Mouse (Mus musculus) induced T-regulatory cell, adult 2 months (primary cell): ENCODE data around the gene Col9a3.

Experiments used
- DNase-seq: peaks from one replicate; pipeline ENCODE4 v3.0.0-alpha.2; 2012; ENCODE audit warnings: low read depth

Gene Col9a3

GRCm38 (mm10) chr2:180597490-180597889 lies at the start of gene Col9a3:
Gene Col9a3 (plus strand): TSS chr2:180597790.
- no peak for DNase-seq

- DNase-seq, result no peak
Measured at GRCm38 (mm10) chr2:180552340-180552739, 45.2 kb upstream of the Col9a3 start.

- no peak for DNase-seq
Measured at GRCm38 (mm10) chr2:180555219-180555618, 42.4 kb upstream of the Col9a3 start.

DNA sequence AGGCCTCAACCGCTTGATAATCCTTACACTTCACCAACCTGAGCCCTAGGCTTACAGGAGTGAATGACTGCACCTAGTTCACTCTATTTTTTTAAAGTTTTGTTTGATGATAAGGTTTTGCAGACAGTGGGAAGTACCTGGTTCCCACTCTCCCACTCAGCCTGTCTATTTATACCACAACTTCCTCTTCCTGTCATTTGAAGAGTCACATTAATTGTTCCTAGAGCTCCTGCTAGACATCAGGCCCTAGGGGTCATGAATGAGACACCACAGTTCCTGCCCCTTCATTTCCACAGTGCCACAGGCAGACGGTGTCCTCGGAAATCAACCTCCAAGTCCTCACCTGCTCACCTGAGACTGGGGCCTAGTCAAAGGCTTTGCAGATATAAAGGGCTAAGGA lies 41.1 kb upstream of the Col9a3 start:
- DNase-seq, result no peak

GRCm38 (mm10) chr2:180560245-180560644 lies 37.3 kb upstream of the Col9a3 start:
- DNase-seq, result peak; percentile 55

DNA sequence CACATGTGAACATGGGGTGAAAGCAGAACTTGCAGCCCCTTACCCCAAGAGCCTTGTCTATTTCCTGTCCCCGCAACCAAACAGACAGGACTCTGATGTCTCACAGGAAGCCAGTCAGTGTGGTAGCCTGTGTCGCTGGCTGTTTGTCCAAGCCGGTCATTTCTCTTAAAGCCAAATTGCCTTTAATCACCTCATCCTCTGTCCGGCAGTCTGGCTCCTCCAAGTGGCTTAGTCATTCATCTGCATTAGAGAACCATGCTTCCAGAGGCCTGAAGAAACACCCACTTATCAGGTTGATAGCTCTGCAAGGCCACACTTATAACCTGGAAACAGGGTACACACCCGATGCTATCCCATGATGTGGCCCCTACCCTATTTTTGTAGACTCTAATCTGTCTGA lies 35.4 kb upstream of the Col9a3 start:
- DNase-seq, result no peak

GRCm38 (mm10) chr2:180563296-180563695 lies 34.3 kb upstream of the Col9a3 start:
- DNase-seq, result no peak

DNA sequence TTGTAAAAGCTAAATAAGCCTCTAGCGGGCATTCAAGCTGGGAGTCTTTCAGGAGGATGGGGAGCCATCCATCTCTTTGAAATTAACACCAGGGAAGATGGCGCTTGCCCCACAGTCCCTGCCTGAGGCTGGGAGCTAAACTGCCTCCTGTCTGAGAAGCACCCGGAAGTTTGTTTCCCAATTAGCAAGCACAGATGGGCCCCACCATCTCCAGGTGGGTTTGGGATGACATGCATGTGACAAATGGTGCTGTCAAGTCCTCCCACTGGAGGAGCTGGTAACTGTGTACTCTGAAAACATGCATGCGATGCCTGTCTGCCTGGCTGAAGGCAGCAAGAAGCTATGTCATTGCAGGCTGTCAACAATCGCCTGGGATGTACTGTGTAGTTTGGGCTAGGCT lies 33.7 kb upstream of the Col9a3 start:
- no peak for DNase-seq

GRCm38 (mm10) chr2:180566240-180566913 lies 31.2 kb upstream of the Col9a3 start:
- DNase-seq, result peak; percentile 85

- DNase-seq, result no peak
Measured at GRCm38 (mm10) chr2:180569028-180569643, 28.5 kb upstream of the Col9a3 start.

DNA sequence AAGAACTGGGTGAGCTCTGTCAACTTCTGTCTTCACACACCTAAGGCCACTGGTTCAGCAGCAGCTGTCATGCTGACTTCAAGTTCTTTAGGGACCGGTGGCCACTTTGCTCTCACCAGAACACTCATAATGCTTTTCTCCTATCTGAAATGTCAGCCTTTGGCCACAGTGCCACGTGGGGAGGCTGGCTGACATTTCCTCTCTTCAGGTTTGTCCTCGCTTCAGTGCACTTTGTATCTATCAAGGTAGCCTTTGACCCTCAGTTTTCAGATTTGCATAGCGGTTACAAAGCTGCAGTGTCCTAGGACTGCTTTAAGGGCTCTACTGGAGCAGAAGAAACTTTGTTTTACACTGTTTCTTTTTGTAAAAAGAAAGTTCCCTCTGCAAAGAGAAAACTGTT lies 21.1 kb upstream of the Col9a3 start:
- no peak for DNase-seq

- peak; percentile 84 for DNase-seq
Measured at GRCm38 (mm10) chr2:180578686-180579085, 18.9 kb upstream of the Col9a3 start.

- no peak for DNase-seq
Measured at GRCm38 (mm10) chr2:180581002-180581401, 16.6 kb upstream of the Col9a3 start, which contains the start of gene Mrgbp. Gene Mrgbp (plus strand): TSS chr2:180581304.

DNA sequence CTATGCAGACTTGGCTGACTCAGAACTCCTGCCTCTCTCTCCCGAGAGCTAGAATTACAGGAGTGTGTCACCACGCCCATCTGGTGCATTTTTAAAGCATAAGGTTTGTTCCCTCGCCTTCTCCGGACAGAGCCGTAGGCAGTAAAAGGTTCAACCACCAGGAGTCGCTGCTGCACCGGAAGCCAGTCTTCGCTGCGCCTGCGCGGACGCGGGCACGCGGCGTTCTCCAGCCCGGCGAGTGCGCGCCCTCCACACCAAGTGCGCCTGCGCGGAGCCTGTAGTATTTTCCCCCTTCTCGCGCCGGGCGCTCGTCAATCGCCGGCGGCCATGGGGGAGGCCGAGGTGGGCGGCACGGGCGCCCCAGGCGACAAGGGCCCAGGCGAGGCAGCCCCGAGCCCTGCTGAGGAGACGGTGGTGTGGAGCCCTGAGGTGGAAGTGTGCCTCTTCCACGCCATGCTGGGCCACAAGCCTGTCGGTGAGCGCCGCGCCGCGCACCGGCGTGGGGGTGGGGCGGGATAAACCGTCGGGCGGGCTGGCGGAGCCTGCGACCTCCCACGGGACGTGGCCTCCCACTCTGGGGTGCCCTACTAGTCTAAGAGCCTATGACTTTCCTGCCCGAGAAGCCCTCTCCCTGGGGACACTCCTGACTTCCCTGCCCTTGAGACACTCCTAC lies 15.0 kb upstream of the Col9a3 start:
- peak; percentile 98 for DNase-seq

DNA sequence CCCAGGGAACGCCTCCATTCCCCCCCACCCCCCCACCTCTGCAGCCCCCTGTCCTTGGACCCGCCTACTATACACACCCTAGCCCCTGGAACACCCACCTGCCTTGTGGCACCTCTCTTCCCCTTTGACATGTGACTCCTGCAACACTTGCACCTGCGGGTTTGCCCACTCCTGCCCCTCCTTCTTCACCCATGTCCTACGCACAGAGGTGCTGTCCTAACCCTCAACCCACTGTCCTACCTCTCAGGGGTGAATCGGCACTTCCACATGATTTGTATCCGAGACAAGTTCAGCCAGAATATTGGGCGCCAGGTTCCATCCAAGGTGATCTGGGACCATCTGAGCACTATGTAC lies 14.5 kb upstream of the Col9a3 start:
- DNase-seq, result peak; percentile 51

- no peak for DNase-seq
Measured at GRCm38 (mm10) chr2:180588736-180589122, 8.9 kb upstream of the Col9a3 start.

DNA sequence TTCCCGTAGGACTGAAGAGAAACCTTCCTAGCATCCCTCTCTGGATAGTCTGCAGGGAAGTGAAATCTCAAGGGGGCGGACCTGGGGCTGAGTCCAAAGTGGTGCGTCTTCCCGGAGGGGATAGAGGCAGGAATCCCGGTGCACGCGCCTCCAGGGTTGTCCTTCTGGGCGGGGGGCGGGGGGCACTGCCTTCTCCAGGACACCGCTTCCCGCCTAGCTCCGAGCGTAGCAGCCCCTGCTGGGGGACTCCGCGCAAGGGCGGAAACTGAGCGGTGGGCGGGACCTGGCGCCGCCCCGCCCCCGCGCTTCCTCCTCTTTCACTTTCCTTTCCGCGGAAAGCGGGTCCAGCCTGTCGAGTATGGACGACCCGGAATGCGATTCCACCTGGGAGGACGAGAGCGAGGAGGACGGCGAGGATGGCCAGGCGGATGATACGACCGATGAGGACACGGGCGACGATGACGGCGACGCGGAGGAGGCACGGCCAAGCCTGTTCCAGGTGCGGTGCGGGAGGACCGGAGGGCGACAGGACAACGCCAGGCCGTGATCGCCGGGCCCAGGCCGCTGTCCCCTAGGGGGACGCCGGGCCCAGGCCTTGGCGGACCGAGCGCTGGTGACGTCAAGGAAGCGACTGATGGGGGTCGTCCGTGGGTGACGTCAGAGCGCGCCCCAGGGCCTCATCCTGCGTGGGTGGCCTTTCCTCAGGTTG lies 8.3 kb upstream of the Col9a3 start, which contains the start of gene Ogfr:
Ogfr (plus strand) TSS at position 123 of the 709 bp plus-strand sequence.
- peak; percentile 94 for DNase-seq

DNA sequence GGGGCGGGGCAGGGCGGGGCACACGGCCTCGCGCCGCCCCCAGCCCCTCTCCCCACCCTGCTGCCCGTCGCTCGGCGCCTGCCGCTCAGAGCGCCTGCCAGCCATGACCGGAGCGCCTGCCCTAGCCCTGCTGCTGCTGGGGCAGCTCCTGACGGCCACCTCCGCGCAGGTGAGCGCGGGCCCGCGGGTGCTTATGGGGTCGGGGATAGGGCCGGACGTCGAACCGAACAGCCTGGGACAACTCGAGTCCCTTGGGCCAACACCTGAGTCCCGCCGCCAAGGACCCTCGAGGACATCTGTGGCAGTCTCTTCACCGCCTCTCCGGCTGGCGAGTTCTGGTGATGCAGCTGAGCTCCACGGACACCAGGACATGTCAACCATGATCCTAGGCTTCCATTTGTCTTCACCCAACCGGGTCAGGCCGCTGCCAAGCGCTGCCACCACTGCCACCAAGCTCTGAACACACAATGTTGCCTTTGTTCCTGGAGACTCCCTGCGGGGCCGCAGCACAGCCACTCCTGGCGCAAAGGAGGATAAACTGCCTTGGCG lies 641 bp downstream of the Col9a3 start:
- DNase-seq, result no peak

DNA sequence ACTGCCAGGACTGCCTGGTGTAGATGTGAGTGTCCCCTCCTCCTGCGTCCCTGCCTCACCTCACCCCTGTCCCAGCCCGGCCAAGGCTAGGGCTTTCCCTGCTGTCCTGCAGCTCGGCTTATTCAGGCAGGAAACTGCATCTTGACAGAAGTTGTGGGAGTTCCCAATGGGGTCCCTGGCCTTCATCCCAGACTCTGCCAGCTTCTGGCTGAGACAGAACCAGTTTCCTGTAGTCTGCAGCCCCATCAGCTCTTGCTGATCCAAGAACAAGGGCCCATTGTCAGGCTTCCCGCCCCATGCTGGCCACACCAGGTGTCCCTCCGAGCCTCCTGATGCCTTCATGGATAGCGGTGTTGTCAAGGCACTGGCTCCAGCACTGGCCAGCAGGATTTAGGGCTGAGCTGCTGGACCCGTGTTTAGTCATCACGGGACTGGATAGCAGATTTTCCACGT lies 3.0 kb downstream of the Col9a3 start:
- DNase-seq, result no peak

DNA sequence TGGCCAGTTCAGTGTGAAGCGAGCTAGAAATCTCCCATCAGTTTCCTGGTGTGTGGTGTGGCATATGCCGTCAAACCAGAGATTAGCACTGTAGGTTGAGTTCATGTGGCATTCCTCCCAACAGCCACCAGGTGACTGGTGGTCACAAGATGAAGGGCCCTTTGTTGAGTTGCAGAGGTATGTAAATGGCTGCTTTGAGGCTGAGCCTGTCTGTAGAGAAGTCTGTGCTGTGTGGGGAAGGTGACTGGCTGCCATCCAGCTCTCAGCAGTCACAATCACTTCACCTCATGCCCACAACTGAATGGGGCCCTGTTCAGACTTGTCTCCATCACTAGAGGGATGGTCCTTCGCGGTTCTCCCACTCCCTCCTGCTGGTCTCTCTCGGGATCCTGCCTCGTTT lies 7.2 kb downstream of the Col9a3 start:
- no peak for DNase-seq

DNA sequence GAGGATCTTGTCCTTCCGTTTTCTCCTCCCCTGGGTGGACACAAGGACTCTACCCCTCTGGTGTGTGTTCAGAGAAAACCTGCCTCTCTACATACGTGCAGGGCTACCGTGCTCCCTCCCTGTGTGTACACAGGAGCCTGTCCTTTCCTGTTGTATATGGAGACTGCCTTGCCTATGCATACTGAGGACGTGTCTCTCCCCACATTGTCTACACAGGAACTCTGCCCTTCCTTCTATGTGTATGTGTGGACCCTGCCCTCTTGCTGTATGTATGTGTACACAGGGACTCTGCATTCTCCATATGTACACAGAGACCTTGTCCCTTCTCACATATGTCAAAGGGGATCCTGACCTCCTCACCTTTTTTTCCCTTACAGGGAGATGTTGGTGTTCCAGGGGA lies 12.7 kb downstream of the Col9a3 start:
- no peak for DNase-seq

DNA sequence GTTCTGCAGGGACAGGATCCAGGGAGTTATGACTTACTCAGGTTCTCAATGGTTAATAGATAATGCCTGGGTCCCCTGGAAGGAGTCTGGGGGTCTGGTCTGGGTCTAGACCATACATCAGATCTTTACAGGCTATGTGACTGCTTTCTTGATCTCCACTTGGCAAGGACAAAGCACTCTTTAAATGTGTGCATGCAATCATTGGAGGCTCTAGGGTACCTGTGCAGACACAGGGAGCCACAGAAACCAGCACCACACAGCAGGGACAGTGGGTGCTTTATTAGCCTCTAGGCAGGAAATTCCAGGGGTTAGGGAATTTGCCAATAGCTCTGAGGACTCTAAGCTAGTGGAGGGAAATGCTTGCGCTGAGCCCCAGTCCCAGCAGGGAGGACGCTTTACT lies 14.3 kb downstream of the Col9a3 start:
- no peak for DNase-seq
